In the genomic region with DNA sequence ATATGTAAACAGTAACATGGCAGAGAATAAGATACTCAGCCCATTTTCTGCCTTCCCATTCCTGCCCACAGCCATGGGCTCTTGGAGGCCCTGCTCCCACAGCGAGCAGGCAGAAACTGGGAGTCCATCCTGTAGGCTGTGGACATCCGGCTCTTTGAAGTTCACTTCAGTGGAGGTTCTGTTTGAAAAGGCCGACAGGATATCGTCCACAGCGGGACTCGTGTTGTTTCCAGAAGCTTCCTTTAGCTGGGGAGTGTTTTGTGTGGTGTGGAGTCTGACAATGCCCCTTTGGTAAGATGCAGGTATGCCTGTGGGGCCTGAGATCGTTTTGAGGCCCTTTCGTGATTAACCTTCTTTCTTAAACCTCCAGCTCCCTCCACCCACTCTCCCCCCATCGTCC, we compare ENCODE assay signal across 15 mouse cellular contexts. TPM values are rescaled to one million over a fixed set of nuclear protein-coding genes. Genes with fewer than 3 reads are reported as not detected.
DNase-seq lines count a peak whose midpoint lies in the region; ATAC-seq and TF ChIP-seq lines count a peak whose summit lies in the region.
"Had no signal": no experiment of that assay in that cellular context is flagged by ENCODE, and none has a peak within 500 bp of the region (broad histone marks: within the 10 kb centered on the region; RNA-seq: fewer than 3 reads in every experiment).

No protein-coding gene starts in this region.

- H3K9ac ChIP-seq in intestine, embryonic 15.5 days = no peak overlapping the region
- no peak overlapping the region for H3K9ac ChIP-seq in intestine, postnatal 0 days (ENCODE audit: low read depth, low read length)
- H3K9ac ChIP-seq in ES-Bruce4 (ENCODE audit: low read depth, poor library complexity, severe bottlenecking) = no peak overlapping the region
- H3K9ac ChIP-seq: liver, embryonic 13.5 days; neural tube, embryonic 12.5 days had no signal

- no peak for TF ChIP-seq CTCF in intestine, postnatal 0 days (IDR thresholded peaks at IDR 0.05; ENCODE audit: low read depth)
- no peak for TF ChIP-seq CTCF in ES-Bruce4 (IDR thresholded peaks at IDR 0.05; ENCODE audit: low read depth, low read length)
- TF ChIP-seq CTCF in cortical plate, adult 2 months (IDR thresholded peaks at IDR 0.05; ENCODE audit: extremely low read depth, insufficient read depth, low read length) = no peak

- ATAC-seq in intestine, embryonic 15.5 days = no peak
- no peak for ATAC-seq in intestine, postnatal 0 days
- ATAC-seq: CD4-positive, CD25-positive, alpha-beta regulatory T cell, adult 4 months had no signal

- no peak for TF ChIP-seq EP300 in ES-Bruce4 (IDR thresholded peaks at IDR 0.05; ENCODE audit: insufficient read depth, low read depth, low read length)

- no peak for DNase-seq in limb, embryonic 10.5 days (ENCODE audit: low spot score)
- DNase-seq in urinary bladder, postnatal 10 days (ENCODE audit: low spot score) = no peak
- DNase-seq in T-cell, adult 2 months (ENCODE audit: low spot score) = no peak
- DNase-seq: adrenal gland, postnatal 10 days; cerebellum, adult 11 months; heart, postnatal 36 days; liver, embryonic 13.5 days; thymus, postnatal 14 days had no signal

- no peaks in the 10 kb centered on the region for H3K27me3 ChIP-seq in intestine, embryonic 15.5 days (replicated peaks)
- H3K27me3 ChIP-seq in intestine, postnatal 0 days (replicated peaks; ENCODE audit: control insufficient read depth, insufficient read depth, low read length) = no peaks in the 10 kb centered on the region
- H3K27me3 ChIP-seq in ES-Bruce4 (ENCODE audit: control insufficient read depth, insufficient read depth, low read length, poor library complexity, severe bottlenecking) = no peaks in the 10 kb centered on the region
- H3K27me3 ChIP-seq in limb, embryonic 10.5 days (ENCODE audit: low read depth, poor library complexity, severe bottlenecking) = no peaks in the 10 kb centered on the region
- H3K27me3 ChIP-seq: liver, embryonic 13.5 days; neural tube, embryonic 12.5 days had no signal

- 0 out of 2 replicates have a peak overlapping the region, but pooled peaks have one; percentile 3 for H3K4me2 ChIP-seq in intestine, embryonic 15.5 days (replicated peaks)
- no peak overlapping the region for H3K4me2 ChIP-seq in intestine, postnatal 0 days (replicated peaks; ENCODE audit: low read depth)
- H3K4me2 ChIP-seq: liver, embryonic 13.5 days; neural tube, embryonic 12.5 days had no signal

- TF ChIP-seq POLR2A in ES-Bruce4 (IDR thresholded peaks at IDR 0.05; ENCODE audit: insufficient read depth, low read length) = no peak
- no peak for TF ChIP-seq POLR2A in cortical plate, adult 2 months (IDR thresholded peaks at IDR 0.05; ENCODE audit: extremely low read depth, insufficient read depth, low read length)

- H3K4me1 ChIP-seq in intestine, embryonic 15.5 days (replicated peaks) = no peaks in the 10 kb centered on the region
- no peaks in the 10 kb centered on the region for H3K4me1 ChIP-seq in intestine, postnatal 0 days (replicated peaks; ENCODE audit: control insufficient read depth, insufficient read depth, low read length)
- peaks cover 6% of the 10 kb centered on the region for H3K4me1 ChIP-seq in ES-Bruce4 (ENCODE audit: control insufficient read depth, insufficient read depth, low read length)
- H3K4me1 ChIP-seq in cortical plate, adult 2 months (ENCODE audit: control insufficient read depth, insufficient read depth, low read length) = no peaks in the 10 kb centered on the region
- peaks cover 25% of the 10 kb centered on the region for H3K4me1 ChIP-seq in limb, embryonic 10.5 days
- H3K4me1 ChIP-seq: liver, embryonic 13.5 days; neural tube, embryonic 12.5 days had no signal

- H3K4me3 ChIP-seq in intestine, embryonic 15.5 days (replicated peaks) = no peak overlapping the region
- no peak overlapping the region for H3K4me3 ChIP-seq in intestine, postnatal 0 days (ENCODE audit: low read depth, low read length)
- H3K4me3 ChIP-seq in ES-Bruce4 (ENCODE audit: low read depth, low read length) = no peak overlapping the region
- no peak overlapping the region for H3K4me3 ChIP-seq in cortical plate, adult 2 months (ENCODE audit: insufficient read depth, low read length)
- 0 out of 2 replicates have a peak overlapping the region, but pooled peaks have one; percentile 6 for H3K4me3 ChIP-seq in limb, embryonic 10.5 days
- H3K4me3 ChIP-seq: liver, embryonic 13.5 days; midbrain, embryonic 10.5 days; neural tube, embryonic 12.5 days had no signal

- no peaks in the 10 kb centered on the region for H3K9me3 ChIP-seq in intestine, embryonic 15.5 days
- H3K9me3 ChIP-seq in intestine, postnatal 0 days (ENCODE audit: control insufficient read depth) = no peaks in the 10 kb centered on the region
- no peaks in the 10 kb centered on the region for H3K9me3 ChIP-seq in ES-Bruce4 (replicated peaks; ENCODE audit: control insufficient read depth, insufficient read depth, low read length, poor library complexity, severe bottlenecking)
- H3K9me3 ChIP-seq in limb, embryonic 10.5 days (replicated peaks) = no peaks in the 10 kb centered on the region
- H3K9me3 ChIP-seq: liver, embryonic 13.5 days; midbrain, embryonic 10.5 days; neural tube, embryonic 12.5 days had no signal

- 38% methylated on average over 9 of the region's 9 CpGs for WGBS in intestine, embryonic 15.5 days
- WGBS in intestine, postnatal 0 days = 39% methylated on average over 9 of the region's 9 CpGs
- 55% methylated on average over 9 of the region's 9 CpGs for WGBS in limb, embryonic 10.5 days

- no peaks in the 10 kb centered on the region for H3K36me3 ChIP-seq in intestine, embryonic 15.5 days
- no peaks in the 10 kb centered on the region for H3K36me3 ChIP-seq in intestine, postnatal 0 days (ENCODE audit: control insufficient read depth, insufficient read depth)
- H3K36me3 ChIP-seq in ES-Bruce4 (ENCODE audit: control insufficient read depth, insufficient read depth, low read length, poor library complexity, severe bottlenecking) = peaks cover 3% of the 10 kb centered on the region; the same call in 1 of the 2 replicates
- no peaks in the 10 kb centered on the region for H3K36me3 ChIP-seq in limb, embryonic 10.5 days
- H3K36me3 ChIP-seq: liver, embryonic 13.5 days; midbrain, embryonic 10.5 days; neural tube, embryonic 12.5 days had no signal

- H3K27ac ChIP-seq in intestine, embryonic 15.5 days = no peak overlapping the region
- H3K27ac ChIP-seq in intestine, postnatal 0 days (ENCODE audit: low read depth, low read length) = no peak overlapping the region
- H3K27ac ChIP-seq in ES-Bruce4 (ENCODE audit: insufficient read depth, low read length) = peak overlapping the region; percentile 81
- peak overlapping the region; percentile 96 for H3K27ac ChIP-seq in cortical plate, adult 2 months (ENCODE audit: insufficient read depth, low read length)
- peak overlapping the region; percentile 74 for H3K27ac ChIP-seq in limb, embryonic 10.5 days
- H3K27ac ChIP-seq: liver, embryonic 13.5 days; midbrain, embryonic 10.5 days; neural tube, embryonic 12.5 days had no signal

RNA-seq across cellular contexts. Expression of gene Slc35f2, which starts 23.2 kb away (rescaled TPM):
- polyA plus RNA-seq in intestine, embryonic 15.5 days (2015; fragmentation: Nextera tagmentation; extraction: Ambion mirVana) = 21.0 and 22.1 TPM in 2 replicates
- polyA plus RNA-seq in intestine, postnatal 0 days (2015; fragmentation: Nextera tagmentation; extraction: Ambion mirVana) = 32.9 and 33.1 TPM in 2 replicates
- 52.8 and 53.7 TPM in 2 replicates for polyA plus RNA-seq in ES-Bruce4 (2011; ENCODE audit: insufficient read depth, insufficient read length, low read depth, missing spikeins)
- 5.7 and 6.2 TPM in 2 replicates for polyA plus RNA-seq in cortical plate, adult 2 months (2012; rRNA removed)
- polyA plus RNA-seq in limb, embryonic 10.5 days (2016; fragmentation: Nextera tagmentation; extraction: Ambion mirVana) = 6.9 and 7.0 TPM in 2 replicates

RNA-seq across cellular contexts. Expression of gene Sln, which starts 55.5 kb away (rescaled TPM):
- 0.66 and 1.3 TPM in 2 replicates for polyA plus RNA-seq in intestine, embryonic 15.5 days (2015; fragmentation: Nextera tagmentation; extraction: Ambion mirVana)
- polyA plus RNA-seq in intestine, postnatal 0 days (2015; fragmentation: Nextera tagmentation; extraction: Ambion mirVana) = 0.31 TPM in 1 of 2 replicates, not detected in the other
- polyA plus RNA-seq in ES-Bruce4 (2011; ENCODE audit: insufficient read depth, insufficient read length, low read depth, missing spikeins) = not detected in 2 replicates
- 0.38 and 0.50 TPM in 2 replicates for polyA plus RNA-seq in cortical plate, adult 2 months (2012; rRNA removed)
- 0.25 TPM in 1 of 2 replicates, not detected in the other for polyA plus RNA-seq in limb, embryonic 10.5 days (2016; fragmentation: Nextera tagmentation; extraction: Ambion mirVana)
- polyA plus RNA-seq: CD4-positive, CD25-positive, alpha-beta regulatory T cell, adult 4 months; midbrain, embryonic 10.5 days had no signal

Comparison
In these comparisons a context has a peak if more than half of its experiments do, and no peak if none do; other contexts are left out.
1. H3K27ac ChIP-seq: peak in ES-Bruce4 (single experiment), cortical plate, adult 2 months (single experiment) and limb, embryonic 10.5 days (single experiment); none in intestine, embryonic 15.5 days (single experiment) and intestine, postnatal 0 days (single experiment).